Mouse (Mus musculus) intestine, embryonic 16.5 days (tissue): ENCODE data around the gene Xrcc6. TPM values are rescaled to one million over a fixed set of nuclear protein-coding genes. Genes with fewer than 3 reads are reported as not detected.

Source experiments
- ATAC-seq: fragments of 200-750 bp; cut with Nextera tagmentation; 2 replicates; pipeline ENCODE4 v1.8.0; 2017; ENCODE audit warnings: moderate TSS enrichment, moderate library complexity
- H3K27ac ChIP-seq: fragments of 300-500 bp; sonication (generic); 2 replicates; pipeline ENCODE4 v1.5.1; 2014; ENCODE audit warnings: mild to moderate bottlenecking, low read length
- H3K27me3 ChIP-seq: fragments of 300-500 bp; sonication (generic); replicated peaks from 2 replicates; pipeline ENCODE4 v1.6.1; 2014; ENCODE audit warnings: low read length, control low read depth, mixed read lengths; ENCODE audit not compliant: control insufficient read depth, insufficient read depth
- H3K36me3 ChIP-seq: fragments of 300-500 bp; sonication (generic); 2 replicates; pipeline ENCODE4 v1.6.1; 2014; ENCODE audit warnings: low read length, control low read depth; ENCODE audit not compliant: control insufficient read depth, insufficient read depth
- H3K4me1 ChIP-seq: fragments of 300-500 bp; sonication (generic); 2 replicates; pipeline ENCODE4 v1.6.1; 2014; ENCODE audit warnings: low read length, control low read depth, mixed read lengths; ENCODE audit not compliant: control insufficient read depth, insufficient read depth
- H3K4me2 ChIP-seq: fragments of 300-500 bp; sonication (generic); 2 replicates; pipeline ENCODE4 v1.6.1; 2014; ENCODE audit warnings: low read depth, low read length, control low read depth
- H3K4me3 ChIP-seq: fragments of 300-500 bp; sonication (generic); 2 replicates; pipeline ENCODE4 v1.5.1; 2014; ENCODE audit warnings: mild to moderate bottlenecking, low read length
- H3K9ac ChIP-seq: fragments of 300-500 bp; sonication (generic); 2 replicates; pipeline ENCODE4 v1.6.1; 2014; ENCODE audit warnings: low read depth, low read length
- H3K9me3 ChIP-seq: fragments of 300-500 bp; sonication (generic); 2 replicates; pipeline ENCODE4 v1.6.1; 2016; ENCODE audit warnings: low read length, control low read depth; ENCODE audit not compliant: control insufficient read depth
- WGBS: fragments of 180-500 bp; shearing (Covaris S2); extraction: QIAGEN DNeasy Blood & Tissue Kit; methylation state at CpG from one replicate; pipeline ENCODE4 v1.1.7; 2014; 5-methylcytosine and 5-hydroxymethylcytosine counted together
- polyA plus RNA-seq: library from polyadenylated mRNA; unstranded; fragments of >200 nt; fragmentation: Nextera tagmentation; extraction: Ambion mirVana; gene quantifications from 2 replicates; pipeline ENCODE4 v1.2.1, GENCODE M21; 2015

Gene Xrcc6
- polyA plus RNA-seq, 1 experiment from 2014 or later = 78.4 TPM

GRCm38 (mm10) chr15:82011947-82012346 is 24.3 kb downstream of the Xrcc6 start:
- H3K27ac ChIP-seq = no peak overlapping the region
- no peak overlapping the region for H3K9ac ChIP-seq
- no peaks in the 10 kb centered on the region for H3K27me3 ChIP-seq
- no peaks in the 10 kb centered on the region for H3K36me3 ChIP-seq
- H3K4me2 ChIP-seq = no peak overlapping the region
- 87% methylated on average over 6 of the region's 6 CpGs for WGBS
- H3K4me1 ChIP-seq = peaks cover 9% of the 10 kb centered on the region
- no peak for ATAC-seq
- H3K9me3 ChIP-seq = no peaks in the 10 kb centered on the region
- no peak overlapping the region for H3K4me3 ChIP-seq

- 19% methylated on average over 9 of the region's 9 CpGs for WGBS
- Histone ChIP-seq H3K4me3 (peak overlapping the region; percentile 96), H3K9me3 (no peaks in the 10 kb centered on the region), H3K4me1 (peaks cover 9% of the 10 kb centered on the region), H3K27ac (peak overlapping the region; percentile 77), H3K4me2 (peak overlapping the region; percentile 94), H3K36me3 (0 out of 2 replicates have a peak, but pooled peaks cover 2% of the 10 kb centered on the region), H3K27me3 (no peaks in the 10 kb centered on the region), H3K9ac (peak overlapping the region; percentile 87)
- no peak for ATAC-seq
Observed at GRCm38 (mm10) chr15:82014745-82015391, 27.2 kb downstream of the Xrcc6 start.

GRCm38 (mm10) chr15:82015392-82016100 is 27.9 kb downstream of the Xrcc6 start:
- peak; percentile 7 for ATAC-seq
- Histone ChIP-seq H3K9me3 (no peaks in the 10 kb centered on the region), H3K9ac (peak overlapping the region; percentile 87), H3K4me2 (peak overlapping the region; percentile 94), H3K27me3 (no peaks in the 10 kb centered on the region), H3K4me3 (peak overlapping the region; percentile 96), H3K4me1 (peaks cover 9% of the 10 kb centered on the region), H3K27ac (peak overlapping the region; percentile 77), H3K36me3 (0 out of 2 replicates have a peak, but pooled peaks cover 2% of the 10 kb centered on the region)
- 1% methylated on average over 38 of the region's 39 CpGs for WGBS

- Histone ChIP-seq H3K27ac (peak overlapping the region; percentile 77), H3K9me3 (no peaks in the 10 kb centered on the region), H3K9ac (peak overlapping the region; percentile 87), H3K36me3 (0 out of 2 replicates have a peak, but pooled peaks cover 2% of the 10 kb centered on the region), H3K27me3 (no peaks in the 10 kb centered on the region), H3K4me3 (peak overlapping the region; percentile 96), H3K4me2 (peak overlapping the region; percentile 94), H3K4me1 (peaks cover 9% of the 10 kb centered on the region)
- ATAC-seq = peak; percentile 97
- under 1% methylated on average over 53 of the region's 53 CpGs for WGBS
Observed at GRCm38 (mm10) chr15:82016101-82016808, 28.6 kb downstream of the Xrcc6 start.

- peak overlapping the region; percentile 84 for H3K4me2 ChIP-seq
- H3K9ac ChIP-seq = peak overlapping the region; percentile 82
- H3K4me1 ChIP-seq = peaks cover 9% of the 10 kb centered on the region
- H3K4me3 ChIP-seq = peak overlapping the region; percentile 96
- no peaks in the 10 kb centered on the region for H3K9me3 ChIP-seq
- H3K27me3 ChIP-seq = no peaks in the 10 kb centered on the region
- 0 out of 2 replicates have a peak, but pooled peaks cover 2% of the 10 kb centered on the region for H3K36me3 ChIP-seq
- no peak for ATAC-seq
- peak overlapping the region; percentile 71 for H3K27ac ChIP-seq
- 14% methylated on average over 6 of the region's 6 CpGs for WGBS
Observed at GRCm38 (mm10) chr15:82016830-82017229, 29.2 kb downstream of the Xrcc6 start.

GRCm38 (mm10) chr15:82017461-82017860 is 29.8 kb downstream of the Xrcc6 start:
- H3K36me3 ChIP-seq = 0 out of 2 replicates have a peak, but pooled peaks cover 2% of the 10 kb centered on the region
- WGBS = 73% methylated on average over 4 of the region's 4 CpGs
- H3K4me3 ChIP-seq = no peak overlapping the region
- no peaks in the 10 kb centered on the region for H3K9me3 ChIP-seq
- no peak overlapping the region for H3K9ac ChIP-seq
- no peak overlapping the region for H3K4me2 ChIP-seq
- H3K27ac ChIP-seq = no peak overlapping the region
- H3K4me1 ChIP-seq = peaks cover 9% of the 10 kb centered on the region
- ATAC-seq = no peak
- H3K27me3 ChIP-seq = no peaks in the 10 kb centered on the region

- Histone ChIP-seq H3K4me3 (no peak overlapping the region), H3K9me3 (no peaks in the 10 kb centered on the region), H3K27ac (no peak overlapping the region), H3K4me1 (peaks cover 9% of the 10 kb centered on the region), H3K4me2 (no peak overlapping the region), H3K36me3 (0 out of 2 replicates have a peak, but pooled peaks cover 2% of the 10 kb centered on the region), H3K9ac (no peak overlapping the region), H3K27me3 (no peaks in the 10 kb centered on the region)
- no peak for ATAC-seq
- 77% methylated on average over 3 of the region's 3 CpGs for WGBS
Observed at GRCm38 (mm10) chr15:82019288-82019687, 31.7 kb downstream of the Xrcc6 start.

- no peak for ATAC-seq
- Histone ChIP-seq H3K4me3 (no peak overlapping the region), H3K9me3 (no peaks in the 10 kb centered on the region), H3K4me2 (no peak overlapping the region), H3K9ac (no peak overlapping the region), H3K4me1 (no peaks in the 10 kb centered on the region), H3K27ac (no peak overlapping the region), H3K27me3 (no peaks in the 10 kb centered on the region), H3K36me3 (peaks cover 17% of the 10 kb centered on the region)
- 80% methylated on average over 13 of the region's 13 CpGs for WGBS
Observed at GRCm38 (mm10) chr15:82022535-82023088, 35.0 kb downstream of the Xrcc6 start.
